Mouse (Mus musculus): Measurements from ENCODE around the gene Arid5b.

The Arid5b gene

DNA sequence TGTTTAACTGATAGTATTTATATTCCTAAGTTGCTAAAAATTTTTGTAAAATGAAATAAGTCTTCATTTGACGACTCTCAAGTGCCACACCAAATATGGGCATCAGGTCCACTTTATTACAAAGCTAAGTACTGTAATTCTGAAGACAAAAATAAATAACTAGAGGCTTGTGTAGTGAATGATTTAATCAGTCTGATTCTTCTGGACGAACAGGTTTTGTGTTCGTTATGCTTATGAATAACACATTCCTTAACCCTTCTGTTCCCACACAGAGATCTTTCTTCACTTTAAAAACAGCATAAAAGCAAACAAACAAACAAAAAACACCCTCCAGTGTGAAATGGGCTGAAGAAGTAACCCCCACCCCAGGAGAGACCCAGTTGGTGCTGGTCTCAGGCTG, 40.4 kb downstream of the Arid5b start:
- DNase-seq (ENCODE audit: extremely low spot score, low spot score) = no peak

GRCm38 (mm10) chr10:68236956-68237455, 41.5 kb downstream of the Arid5b start:
- DNase-seq (ENCODE audit: extremely low spot score, low spot score) = no peak

DNA sequence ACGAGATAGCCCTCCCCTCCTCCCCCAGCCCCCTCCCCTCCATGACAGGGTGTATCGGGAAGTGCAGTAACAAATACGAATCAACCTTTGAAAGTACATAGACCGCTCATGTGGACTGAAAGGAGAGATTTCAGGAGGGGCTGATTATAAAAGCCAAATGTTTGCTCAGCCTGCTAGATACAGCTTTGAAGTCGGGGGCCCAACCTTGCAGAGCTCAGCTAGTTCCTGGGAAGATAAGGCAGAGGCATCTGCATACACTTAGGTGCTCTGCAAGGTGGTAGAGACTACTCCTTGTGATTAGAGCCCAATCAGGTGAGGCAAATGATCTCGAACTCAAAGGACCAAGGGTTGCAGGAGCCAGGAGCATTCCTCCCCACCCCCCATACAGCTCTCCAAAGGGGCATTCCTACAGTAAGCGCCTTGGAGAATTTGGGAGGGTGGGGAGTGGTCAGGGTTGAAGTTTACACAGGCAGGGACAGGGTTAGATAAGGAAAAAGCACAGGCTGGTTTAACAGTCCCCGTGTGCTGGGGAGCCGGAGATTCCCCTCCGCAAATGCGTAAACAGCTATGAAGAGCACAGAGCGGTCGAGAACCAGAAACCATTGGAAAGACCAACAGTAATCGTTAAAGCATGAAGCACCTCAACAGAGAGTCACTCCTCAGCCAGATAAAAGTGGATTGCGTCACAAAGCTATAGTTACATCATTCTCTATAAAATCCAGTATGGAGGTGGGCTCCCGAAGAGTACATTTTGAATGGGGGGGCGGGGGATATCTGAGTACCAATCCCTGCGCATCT, 47.0 kb downstream of the Arid5b start:
- no peak for DNase-seq (ENCODE audit: extremely low spot score, low spot score)

DNA sequence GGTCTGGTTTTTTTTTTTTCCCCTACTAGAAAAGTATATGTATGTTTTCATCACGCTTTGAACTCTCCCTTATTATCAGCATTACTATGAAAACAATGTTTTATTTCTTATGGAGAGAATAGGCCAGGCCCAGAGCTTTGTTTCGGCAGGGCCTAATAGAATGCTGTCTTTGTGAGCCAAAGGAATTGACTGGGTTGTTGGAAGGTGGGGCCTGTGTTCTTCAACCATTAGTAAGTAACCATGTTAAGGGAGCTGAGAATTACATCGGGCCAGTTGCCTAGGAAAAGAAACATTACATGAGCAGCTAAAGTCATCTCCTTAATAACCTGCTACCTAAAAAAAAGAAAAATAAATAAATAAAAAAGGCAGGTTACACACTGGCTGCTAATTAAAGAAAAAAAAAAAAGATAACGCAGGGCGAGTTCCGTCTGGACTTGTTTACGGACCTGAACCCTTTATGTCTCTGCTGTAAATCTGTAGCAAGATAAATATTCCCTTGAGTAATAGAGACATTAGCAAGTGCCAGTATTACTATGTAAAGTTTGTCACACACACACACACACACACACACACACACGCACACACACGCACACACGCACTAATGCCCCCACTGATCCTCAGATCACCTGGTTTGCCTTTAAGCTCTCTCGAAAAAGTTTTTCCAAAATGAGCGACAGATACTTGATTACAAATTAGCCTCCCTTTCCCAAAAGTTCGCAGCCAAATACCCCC, 47.7 kb downstream of the Arid5b start:
- no peak for DNase-seq (ENCODE audit: extremely low spot score, low spot score)

DNA sequence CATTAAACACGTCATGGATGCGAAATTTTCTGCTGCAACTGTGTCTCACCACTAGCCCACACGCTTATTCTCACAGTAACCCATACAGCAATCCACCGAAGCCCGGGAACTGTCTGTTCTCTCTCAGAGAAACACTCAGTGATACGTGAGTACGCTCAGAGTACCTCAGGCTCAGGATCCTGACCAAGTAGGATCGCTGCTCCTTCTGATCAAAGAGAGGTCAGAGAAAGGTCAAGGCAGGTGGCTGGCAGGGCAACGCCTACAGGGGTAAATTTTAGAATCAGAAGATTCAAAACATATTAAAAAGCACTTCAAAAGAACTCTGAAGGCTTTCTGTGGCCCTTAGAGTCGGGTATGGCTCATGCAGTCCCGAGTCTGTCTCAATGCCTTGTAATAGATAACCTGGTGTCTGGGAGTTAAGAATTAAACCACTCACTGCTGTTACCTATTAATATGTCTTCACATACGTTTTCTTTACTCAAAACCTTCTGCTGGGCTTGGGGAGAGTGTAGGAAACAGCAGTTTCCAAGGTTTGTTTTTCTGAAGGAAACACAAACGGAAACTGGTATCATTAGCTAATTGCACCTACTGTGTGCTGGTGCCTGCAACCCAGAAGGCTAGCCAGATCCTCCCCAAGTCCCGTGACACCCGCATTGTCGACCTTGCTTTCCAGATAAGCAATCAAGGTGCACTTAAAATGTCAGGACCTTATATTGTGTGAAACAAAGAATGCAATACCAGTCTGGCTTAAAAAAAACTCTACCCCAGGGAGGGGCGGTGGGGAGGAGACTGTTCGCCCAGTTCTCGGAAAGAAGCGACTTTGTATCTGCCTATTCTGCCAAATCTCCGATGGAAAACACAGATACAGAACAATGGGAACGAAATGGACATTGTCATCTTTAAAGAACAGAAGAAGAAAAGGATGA, 48.6 kb downstream of the Arid5b start:
- no peak for DNase-seq (ENCODE audit: extremely low spot score, low spot score)

DNA sequence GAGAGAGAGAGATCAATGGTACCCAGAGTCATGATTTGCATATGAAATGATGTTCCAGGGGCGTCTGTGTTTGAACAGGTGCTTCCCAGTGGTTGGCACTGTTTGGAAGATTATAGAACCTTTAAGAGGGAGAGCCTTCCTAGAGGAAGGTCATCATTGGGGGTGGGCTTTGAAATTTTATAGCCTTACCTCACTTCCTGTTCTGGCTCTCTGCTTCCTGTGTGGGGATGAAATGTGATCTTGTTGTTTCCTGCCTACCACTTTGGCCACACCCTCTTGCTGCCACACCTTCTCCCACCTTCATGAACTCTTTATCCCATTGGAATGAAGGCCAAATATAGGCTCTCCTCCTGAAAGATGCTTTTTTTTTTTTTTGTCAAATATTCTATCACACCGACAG, 55.9 kb downstream of the Arid5b start:
- no peak for DNase-seq (ENCODE audit: extremely low spot score, low spot score)

DNA sequence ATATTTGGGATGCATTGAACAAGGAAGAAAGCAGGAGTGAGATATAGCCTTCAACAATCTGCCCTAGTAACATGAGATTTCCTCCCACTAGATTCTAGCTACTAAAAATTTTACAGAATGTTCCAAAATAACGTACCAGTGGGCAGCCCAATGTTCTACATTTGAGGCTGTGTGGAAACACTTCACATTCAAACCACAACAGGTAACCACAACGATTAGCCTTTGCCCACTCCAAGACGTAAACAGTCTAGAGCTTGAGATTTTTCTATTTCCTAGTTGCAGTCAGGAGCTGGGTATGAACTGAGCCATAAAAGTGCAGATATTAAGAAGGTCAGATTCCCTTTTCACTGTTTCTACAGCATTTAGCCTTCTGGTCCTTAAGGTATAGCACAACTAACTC, 56.5 kb downstream of the Arid5b start:
- no peak for DNase-seq (ENCODE audit: extremely low spot score, low spot score)

- DNase-seq (ENCODE audit: extremely low spot score, low spot score) = no peak
Observed at GRCm38 (mm10) chr10:68219327-68219726, 59.2 kb downstream of the Arid5b start.

- DNase-seq (ENCODE audit: extremely low spot score, low spot score) = no peak
Observed at GRCm38 (mm10) chr10:68218678-68219077, 59.9 kb downstream of the Arid5b start.

GRCm38 (mm10) chr10:68214809-68215468, 63.6 kb downstream of the Arid5b start:
- DNase-seq (ENCODE audit: extremely low spot score, low spot score) = no peak

DNA sequence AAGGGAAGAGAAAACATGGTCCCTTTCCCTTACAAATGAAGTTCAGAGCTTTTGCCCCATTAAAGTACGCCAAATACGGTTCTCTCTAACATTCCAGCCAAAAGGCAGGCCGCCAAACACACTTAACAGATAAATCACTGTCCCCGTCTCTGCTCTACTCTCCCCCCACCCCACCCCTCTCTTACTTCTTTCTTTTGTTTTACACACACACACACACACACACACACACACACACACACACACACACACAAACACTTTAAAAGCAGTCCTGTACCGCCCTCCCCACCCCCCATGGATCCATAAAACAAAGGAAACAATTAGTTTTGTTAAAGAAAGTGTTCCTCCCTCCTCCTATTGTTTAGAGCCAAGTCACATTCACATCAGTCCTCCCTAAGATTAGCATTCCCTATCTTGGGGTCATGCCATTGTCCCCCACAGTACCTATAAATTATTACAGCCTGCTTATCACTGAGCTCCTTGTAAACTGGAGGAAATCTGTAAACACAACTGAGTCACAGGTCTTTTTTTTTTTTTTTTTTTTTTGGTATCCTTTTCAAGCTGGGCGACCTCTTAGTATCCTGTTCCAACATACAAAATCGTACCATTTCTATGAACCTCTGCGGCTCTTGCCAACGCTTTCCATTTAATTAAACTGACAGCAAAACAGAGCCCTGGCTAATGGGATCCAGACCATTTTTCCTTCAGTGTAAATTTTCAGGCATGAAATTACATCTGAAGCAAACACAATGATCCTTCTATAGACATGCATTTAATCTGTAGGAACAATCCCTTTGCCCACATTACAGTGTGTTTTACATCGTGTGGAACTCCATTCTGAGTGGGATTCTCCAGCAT, 66.3 kb downstream of the Arid5b start:
- DNase-seq (ENCODE audit: extremely low spot score, low spot score) = no peak

DNA sequence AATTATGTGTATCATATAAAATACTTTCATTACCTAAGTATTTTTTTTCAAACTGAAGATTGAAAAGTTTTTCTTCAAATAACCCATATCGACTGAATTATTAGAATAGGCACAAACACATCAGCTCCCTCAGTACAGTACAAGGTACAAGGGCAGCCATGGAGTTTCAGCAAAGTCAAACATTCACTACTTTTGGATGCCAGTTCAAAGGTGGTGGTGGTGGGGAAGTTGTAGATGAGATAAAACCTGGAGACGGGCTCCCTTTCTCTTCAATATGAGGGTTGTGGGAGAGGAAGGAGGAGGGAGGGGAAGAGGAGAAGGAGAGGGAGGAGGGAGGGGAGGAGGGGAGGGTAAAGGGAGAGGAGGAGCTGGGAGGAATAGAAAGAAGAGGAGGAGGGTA, 67.0 kb downstream of the Arid5b start:
- no peak for DNase-seq (ENCODE audit: extremely low spot score, low spot score)

GRCm38 (mm10) chr10:68210025-68210642, 68.4 kb downstream of the Arid5b start:
- no peak for DNase-seq (ENCODE audit: extremely low spot score, low spot score)

DNA sequence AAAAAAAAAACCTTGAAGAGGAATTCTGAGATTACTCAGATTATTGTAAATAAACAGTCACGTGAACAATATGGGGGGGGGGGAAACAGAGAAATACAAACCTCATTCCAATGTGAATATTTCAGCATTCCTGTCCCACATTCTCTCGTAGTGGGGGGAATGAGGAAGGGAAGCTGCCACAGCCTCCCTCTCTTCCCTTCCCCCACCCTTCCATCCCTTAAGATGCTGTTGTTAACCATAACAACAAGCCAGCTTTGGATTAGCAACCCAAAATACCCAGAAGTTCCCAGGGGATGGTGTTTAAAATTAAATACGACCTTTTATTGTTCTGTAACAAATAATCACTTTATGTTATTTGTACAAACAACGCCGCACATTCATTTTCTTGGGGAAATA, 69.9 kb downstream of the Arid5b start:
- no peak for DNase-seq (ENCODE audit: extremely low spot score, low spot score)

- peak; percentile 50 for DNase-seq (ENCODE audit: extremely low spot score, low spot score)
Observed at GRCm38 (mm10) chr10:68207803-68208669, 70.5 kb downstream of the Arid5b start.

DNA sequence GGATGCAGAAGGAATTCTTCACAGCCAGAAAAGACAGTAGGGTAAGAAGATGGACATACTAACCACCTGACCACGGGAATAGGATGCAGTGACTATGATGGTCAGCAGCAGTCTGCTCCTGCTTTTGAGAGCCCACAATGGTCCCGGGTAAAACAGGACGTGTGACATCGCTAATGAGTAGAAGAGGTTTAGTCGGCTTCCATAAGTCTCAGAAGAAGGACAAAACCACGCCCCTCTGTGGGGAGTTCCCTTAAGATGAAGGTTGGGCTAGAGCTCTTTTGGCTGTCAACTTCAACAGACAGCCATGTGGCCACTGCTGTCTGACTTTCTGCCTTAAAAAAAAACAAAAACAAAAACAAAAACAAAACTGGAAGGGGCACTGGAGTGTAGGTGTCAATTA, 74.1 kb downstream of the Arid5b start:
- no peak for DNase-seq (ENCODE audit: extremely low spot score, low spot score)

DNA sequence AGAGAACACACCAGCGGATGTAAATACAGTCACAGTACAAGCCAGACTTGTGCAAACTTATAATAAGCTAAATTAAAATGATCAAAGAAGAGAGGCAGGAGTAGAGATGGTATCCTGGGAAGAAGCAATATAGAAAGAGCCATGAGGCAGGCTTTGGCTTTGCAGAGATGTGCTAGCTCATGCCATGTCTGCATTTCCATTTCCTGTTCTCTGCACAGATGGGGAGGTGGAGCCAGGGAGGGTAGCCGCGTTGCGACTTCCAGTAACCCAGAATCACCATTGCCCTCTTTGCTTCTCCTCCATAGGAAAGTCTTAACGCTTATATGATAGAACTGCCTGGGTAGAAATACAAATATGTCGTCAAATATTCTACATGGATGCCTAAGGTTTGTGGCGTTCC, 74.7 kb downstream of the Arid5b start:
- no peak for DNase-seq (ENCODE audit: extremely low spot score, low spot score)

- no peak for DNase-seq (ENCODE audit: extremely low spot score, low spot score)
Observed at GRCm38 (mm10) chr10:68203322-68203721, 75.2 kb downstream of the Arid5b start.

- no peak for DNase-seq (ENCODE audit: extremely low spot score, low spot score)
Observed at GRCm38 (mm10) chr10:68199440-68199839, 79.1 kb downstream of the Arid5b start.

Data from neural tube, embryonic 10.5 days (tissue).